ENCODE assay signal across 9 mouse cellular contexts in genomic region chr8:111769764-111770428, GRCm38 (mm10). TPM values are rescaled to one million over a fixed set of nuclear protein-coding genes. Genes with fewer than 3 reads are reported as not detected.
A peak's percentile ranks its signal among the peaks of the same experiment; 100 is the strongest.
DNase-seq lines count a peak whose midpoint lies in the region; ATAC-seq and TF ChIP-seq lines count a peak whose summit lies in the region.
"Had no signal": no experiment of that assay in that cellular context is flagged by ENCODE, and none has a peak within 500 bp of the region (broad histone marks: within the 10 kb centered on the region; RNA-seq: fewer than 3 reads in every experiment).

No protein-coding gene starts in this region.

- H3K9me3 ChIP-seq in kidney, embryonic 14.5 days (ENCODE audit: control insufficient read depth, low read length), result no peaks in the 10 kb centered on the region
- H3K9me3 ChIP-seq in heart, embryonic 16.5 days (replicated peaks; ENCODE audit: control insufficient read depth, low read length), result no peaks in the 10 kb centered on the region
- H3K9me3 ChIP-seq in midbrain, embryonic 10.5 days (replicated peaks), result no peaks in the 10 kb centered on the region

- peak; percentile 60 for DNase-seq in kidney, adult 11 months
- peak; percentile 76 for DNase-seq in fibroblast of lung, adult 2 months (ENCODE audit: low read depth)
- DNase-seq in kidney, postnatal 4 days, result peak; percentile 52 to 67
- no peak for DNase-seq in midbrain, embryonic 10.5 days (ENCODE audit: low spot score)
- DNase-seq in thymus, postnatal 36 days, result no peak
- DNase-seq in thymus, adult 2 months, result no peak

- H3K9ac ChIP-seq in kidney, embryonic 14.5 days (ENCODE audit: low read depth, low read length), result no peak overlapping the region
- peak overlapping the region; percentile 46 for H3K9ac ChIP-seq in heart, embryonic 16.5 days (ENCODE audit: low read length)

- 0 out of 2 replicates have a peak, but pooled peaks cover 8% of the 10 kb centered on the region for H3K4me1 ChIP-seq in kidney, embryonic 14.5 days (ENCODE audit: control insufficient read depth, insufficient read depth, low read length)
- H3K4me1 ChIP-seq in heart, embryonic 16.5 days (ENCODE audit: control insufficient read depth, insufficient read depth, low read length), result peaks cover 31% of the 10 kb centered on the region
- H3K4me1 ChIP-seq in midbrain, embryonic 10.5 days, result peaks cover 15% of the 10 kb centered on the region
- no peaks in the 10 kb centered on the region for H3K4me1 ChIP-seq in thymus, adult 2 months (replicated peaks; ENCODE audit: control insufficient read depth, insufficient read depth, low read length)

- no peak for TF ChIP-seq POLR2A in thymus, adult 2 months (IDR thresholded peaks at IDR 0.05; ENCODE audit: control insufficient read depth, extremely low read depth, insufficient read depth, low read length, poor library complexity)

- H3K27me3 ChIP-seq in kidney, embryonic 14.5 days (ENCODE audit: control insufficient read depth, insufficient read depth, low read length), result no peaks in the 10 kb centered on the region
- H3K27me3 ChIP-seq in heart, embryonic 16.5 days (ENCODE audit: control insufficient read depth, insufficient read depth, low read length), result no peaks in the 10 kb centered on the region
- H3K27me3 ChIP-seq in midbrain, embryonic 10.5 days (ENCODE audit: low read depth, poor library complexity, severe bottlenecking), result no peaks in the 10 kb centered on the region
- H3K27me3 ChIP-seq in thymus, adult 2 months (ENCODE audit: control insufficient read depth, insufficient read depth, low read length), result no peaks in the 10 kb centered on the region
- H3K27me3 ChIP-seq: megakaryocyte, embryonic 14.5 days had no signal

- TF ChIP-seq CTCF in thymus, adult 2 months (IDR thresholded peaks at IDR 0.05; ENCODE audit: borderline replicate concordance, control insufficient read depth, extremely low read depth, insufficient read depth, low read length, poor library complexity), result no peak

- H3K4me3 ChIP-seq in kidney, embryonic 14.5 days (ENCODE audit: low read length), result no peak overlapping the region
- no peak overlapping the region for H3K4me3 ChIP-seq in heart, embryonic 16.5 days (ENCODE audit: low read length)
- H3K4me3 ChIP-seq in midbrain, embryonic 10.5 days, result no peak overlapping the region
- H3K4me3 ChIP-seq in thymus, adult 2 months (ENCODE audit: control insufficient read depth, insufficient read depth, low read length), result no peak overlapping the region
- H3K4me3 ChIP-seq: megakaryocyte, embryonic 14.5 days had no signal

- no peak overlapping the region; the same call in 1 of the 2 replicates for H3K27ac ChIP-seq in kidney, embryonic 14.5 days (ENCODE audit: low read depth, low read length)
- peak overlapping the region; percentile 63 for H3K27ac ChIP-seq in heart, embryonic 16.5 days (ENCODE audit: low read length)
- H3K27ac ChIP-seq in midbrain, embryonic 10.5 days (replicated peaks), result peak overlapping the region; percentile 43; the same call in 1 of the 2 replicates
- H3K27ac ChIP-seq in thymus, adult 2 months (ENCODE audit: control insufficient read depth, insufficient read depth, low read length), result no peak overlapping the region

- no peak for ATAC-seq in kidney, embryonic 14.5 days (ENCODE audit: low FRiP score, low TSS enrichment)
- ATAC-seq in heart, embryonic 16.5 days (replicated peaks; ENCODE audit: extremely low read depth, insufficient read depth, low FRiP score), result 0 out of 2 replicates have a peak, but pooled peaks have one; percentile 18

- H3K4me2 ChIP-seq in kidney, embryonic 14.5 days (replicated peaks; ENCODE audit: low read depth, low read length), result no peak overlapping the region
- H3K4me2 ChIP-seq in heart, embryonic 16.5 days (ENCODE audit: low read depth, low read length), result no peak overlapping the region

- peaks cover 49% of the 10 kb centered on the region for H3K36me3 ChIP-seq in kidney, embryonic 14.5 days (ENCODE audit: control insufficient read depth, insufficient read depth, low read length)
- H3K36me3 ChIP-seq in heart, embryonic 16.5 days (ENCODE audit: control insufficient read depth, insufficient read depth), result peaks cover 23% of the 10 kb centered on the region
- H3K36me3 ChIP-seq in midbrain, embryonic 10.5 days, result peaks cover 62% of the 10 kb centered on the region
- no peaks in the 10 kb centered on the region; the same call in 1 of the 2 replicates for H3K36me3 ChIP-seq in thymus, adult 2 months (ENCODE audit: control insufficient read depth, insufficient read depth, low read length)

- 46% methylated on average over 12 of the region's 12 CpGs for WGBS in kidney, embryonic 14.5 days
- WGBS in heart, embryonic 16.5 days, result 51% methylated on average over 12 of the region's 12 CpGs
- 58% methylated on average over 12 of the region's 12 CpGs for WGBS in midbrain, embryonic 10.5 days
- WGBS in thymus, adult 2 months, result 95% methylated on average over 12 of the region's 12 CpGs

RNA-seq across cellular contexts. Expression of gene Bcar1, which starts 26.3 kb away (rescaled TPM):
- polyA plus RNA-seq in kidney, embryonic 14.5 days (2014; fragmentation: Nextera tagmentation; extraction: Ambion mirVana), result 39.1 and 55.6 TPM in 2 replicates
- polyA plus RNA-seq in heart, embryonic 16.5 days (2015; fragmentation: Nextera tagmentation; extraction: Ambion mirVana), result 39.8 and 46.7 TPM in 2 replicates
- polyA plus RNA-seq in midbrain, embryonic 10.5 days (2016; fragmentation: Nextera tagmentation; extraction: Ambion mirVana), result 52.4 and 53.7 TPM in 2 replicates
- 11.8 and 14.0 TPM in 2 replicates for polyA plus RNA-seq in thymus, adult 2 months (2012; rRNA removed)

Comparison
In these comparisons a context has a peak if more than half of its experiments do, and no peak if none do; other contexts are left out.
1. DNase-seq: peak in kidney, adult 11 months (single experiment), fibroblast of lung, adult 2 months (single experiment) and kidney, postnatal 4 days (2 of 2); none in midbrain, embryonic 10.5 days (single experiment), thymus, postnatal 36 days (0 of 2) and thymus, adult 2 months (single experiment).
2. H3K27ac ChIP-seq: peak in heart, embryonic 16.5 days (single experiment) and midbrain, embryonic 10.5 days (single experiment); none in kidney, embryonic 14.5 days (single experiment) and thymus, adult 2 months (single experiment).